34 mouse cellular contexts compared by ENCODE assay signal in genomic region chr14:30711892-30712291, GRCm38 (mm10).
"Had no signal": no experiment of that assay in that cellular context is flagged by ENCODE, and none has a peak within 500 bp of the region (broad histone marks: within the 10 kb centered on the region; RNA-seq: fewer than 3 reads in every experiment).

No protein-coding gene starts in this region.

- DNase-seq: heart, postnatal 10 days; heart, postnatal 14 days; heart, postnatal 36 days; kidney, adult 11 months; kidney, adult 18-20 months; kidney, adult 2 months; kidney, adult 8-10 months; kidney, adult 9 months; kidney, postnatal 10 days; kidney, postnatal 14 days; kidney, postnatal 25 days; kidney, postnatal 36 days; kidney, postnatal 4 days; layer of hippocampus, adult 9-11 months; layer of hippocampus, postnatal 36 days had no signal

- H3K4me3 ChIP-seq: heart, embryonic 10.5 days; heart, embryonic 12.5 days; heart, embryonic 13.5 days; heart, embryonic 15.5 days; hindbrain, embryonic 10.5 days; hindbrain, embryonic 12.5 days; hindbrain, embryonic 13.5 days; hindbrain, embryonic 15.5 days; intestine, embryonic 15.5 days; kidney, embryonic 15.5 days; layer of hippocampus, adult 2 months had no signal

- H3K27ac ChIP-seq: heart, embryonic 10.5 days; heart, embryonic 13.5 days; heart, embryonic 15.5 days; hindbrain, embryonic 10.5 days; hindbrain, embryonic 12.5 days; hindbrain, embryonic 13.5 days; hindbrain, embryonic 14.5 days; hindbrain, embryonic 15.5 days; hindbrain, postnatal 0 days; intestine, embryonic 15.5 days; kidney, embryonic 15.5 days; kidney, postnatal 0 days; layer of hippocampus, adult 2 months had no signal

- H3K4me2 ChIP-seq: heart, embryonic 11.5 days; heart, embryonic 12.5 days; heart, embryonic 13.5 days; heart, embryonic 15.5 days; hindbrain, embryonic 12.5 days; hindbrain, embryonic 13.5 days; hindbrain, embryonic 14.5 days; hindbrain, embryonic 15.5 days; intestine, embryonic 15.5 days; kidney, embryonic 15.5 days had no signal

- H3K9ac ChIP-seq: heart, embryonic 12.5 days; heart, embryonic 13.5 days; heart, embryonic 15.5 days; hindbrain, embryonic 12.5 days; hindbrain, embryonic 13.5 days; hindbrain, embryonic 14.5 days; hindbrain, embryonic 15.5 days; intestine, embryonic 15.5 days; kidney, embryonic 15.5 days had no signal

- H3K9me3 ChIP-seq: heart, embryonic 10.5 days; heart, embryonic 12.5 days; heart, embryonic 13.5 days; heart, embryonic 15.5 days; hindbrain, embryonic 10.5 days; hindbrain, embryonic 12.5 days; hindbrain, embryonic 13.5 days; hindbrain, embryonic 15.5 days; intestine, embryonic 15.5 days; kidney, embryonic 15.5 days had no signal

- H3K36me3 ChIP-seq: heart, embryonic 10.5 days; heart, embryonic 12.5 days; heart, embryonic 13.5 days; heart, embryonic 15.5 days; hindbrain, embryonic 10.5 days; hindbrain, embryonic 12.5 days; hindbrain, embryonic 13.5 days; hindbrain, embryonic 15.5 days; intestine, embryonic 15.5 days; kidney, embryonic 15.5 days had no signal

- H3K27me3 ChIP-seq: hindbrain, embryonic 15.5 days had no signal

- ATAC-seq: hindbrain, embryonic 16.5 days; hindbrain, postnatal 0 days; inflammation-experienced regulatory T-cells, adult 6 months; intestine, embryonic 15.5 days; intestine, embryonic 16.5 days; intestine, postnatal 0 days had no signal
